Mouse (Mus musculus) limb, embryonic 13.5 days (tissue): ENCODE measurements around the gene Mpc2. TPM values are rescaled to one million over a fixed set of nuclear protein-coding genes. Genes with fewer than 3 reads are reported as not detected.

ENCODE experiments used
- ATAC-seq: fragments of 200-750 bp; cut with Nextera tagmentation; 2 replicates; pipeline ENCODE4 v1.8.0; 2017; ENCODE audit warnings: low read depth, moderate number of reproducible peaks, moderate TSS enrichment; ENCODE audit not compliant: low FRiP score
- H3K27ac ChIP-seq: fragments of 300-500 bp; sonication (generic); 2 replicates; pipeline ENCODE4 v1.5.1; 2015; ENCODE audit warnings: inconsistent platforms, mild to moderate bottlenecking, moderate library complexity
- H3K27me3 ChIP-seq: fragments of 300-500 bp; sonication (generic); 2 replicates; pipeline ENCODE4 v1.6.1; 2015; ENCODE audit warnings: mild to moderate bottlenecking, inconsistent platforms
- H3K36me3 ChIP-seq: fragments of 300-500 bp; sonication (generic); 2 replicates; pipeline ENCODE4 v1.6.1; 2015; ENCODE audit warnings: inconsistent platforms, mild to moderate bottlenecking, moderate library complexity
- H3K4me1 ChIP-seq: fragments of 300-500 bp; sonication (generic); 2 replicates; pipeline ENCODE4 v1.6.1; 2015; ENCODE audit warnings: inconsistent platforms
- H3K4me2 ChIP-seq: fragments of 300-500 bp; sonication (generic); replicated peaks from 2 replicates; pipeline ENCODE4 v1.6.1; 2015; ENCODE audit warnings: inconsistent platforms, mild to moderate bottlenecking, moderate library complexity
- H3K4me3 ChIP-seq: fragments of 300-500 bp; sonication (generic); 2 replicates; pipeline ENCODE4 v1.5.1; 2015; ENCODE audit warnings: moderate library complexity, mild to moderate bottlenecking, inconsistent platforms
- H3K9ac ChIP-seq: fragments of 300-500 bp; sonication (generic); 2 replicates; pipeline ENCODE4 v1.6.1; 2015; ENCODE audit warnings: mild to moderate bottlenecking, inconsistent platforms
- H3K9me3 ChIP-seq: fragments of 300-500 bp; sonication (generic); 2 replicates; pipeline ENCODE4 v1.6.1; 2016; ENCODE audit warnings: inconsistent platforms
- WGBS: fragments of 180-500 bp; shearing (Covaris S2); methylation state at CpG from one replicate; pipeline ENCODE4 v1.1.7; 2015; 5-methylcytosine and 5-hydroxymethylcytosine counted together
- polyA plus RNA-seq: library from polyadenylated mRNA; unstranded; fragments of >200 nt; fragmentation: Nextera tagmentation; extraction: Ambion mirVana; gene quantifications from 2 replicates; pipeline ENCODE4 v1.2.1, GENCODE M21; 2015

The Mpc2 gene
- 139 and 149 TPM in 2 replicates for polyA plus RNA-seq

GRCm38 (mm10) chr1:165460360-165460800 lies at the start of gene Mpc2, which contains the start of gene Dcaf6:
Gene Mpc2, plus strand, starts transcription at chr1:165460637.
Gene Dcaf6, minus strand, starts transcription at chr1:165460475.
- Histone ChIP-seq H3K27ac (peak within 1 kb of the TSS; percentile 94), H3K4me1 (peaks cover 18% of the 10 kb centered on the region), H3K4me3 (peak within 1 kb of the TSS; percentile 93), H3K9ac (peak within 1 kb of the TSS; percentile 85), H3K27me3 (no peaks in the 10 kb centered on the region), H3K4me2 (peak within 1 kb of the TSS; percentile 82), H3K9me3 (no peaks in the 10 kb centered on the region), H3K36me3 (no peaks in the 10 kb centered on the region)
- WGBS: under 1% methylated on average over 36 of the region's 37 CpGs
- ATAC-seq: peak; percentile 93

DNA sequence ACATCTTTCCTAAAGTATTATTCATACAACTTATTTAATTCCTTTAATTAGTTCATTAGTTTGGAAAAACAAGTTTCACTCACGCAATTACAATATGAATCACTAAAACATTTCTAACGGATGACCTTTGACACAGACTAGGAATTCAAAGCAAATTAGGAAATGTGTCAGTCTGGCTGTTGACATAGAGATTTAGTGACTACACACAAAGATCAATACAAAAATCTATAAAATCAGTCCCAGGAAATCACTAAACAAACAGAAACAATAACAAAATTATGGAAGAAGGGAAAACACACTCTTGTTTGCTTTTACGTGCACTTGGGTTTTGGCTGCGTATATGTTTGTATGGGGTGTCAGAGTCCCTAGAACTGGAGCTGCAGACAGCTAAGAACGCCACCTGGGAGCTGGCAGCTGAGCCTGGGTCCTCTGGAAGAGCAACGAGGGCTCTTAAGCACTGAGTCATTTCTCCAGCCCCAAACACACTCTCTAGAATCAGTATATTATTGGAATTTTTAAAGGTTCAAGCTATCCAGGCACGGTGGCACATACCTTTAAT lies 39.0 kb upstream of the Mpc2 start:
- Histone ChIP-seq H3K27ac (no peak overlapping the region), H3K4me1 (no peaks in the 10 kb centered on the region), H3K36me3 (peaks cover 2% of the 10 kb centered on the region), H3K4me3 (no peak overlapping the region), H3K4me2 (no peak overlapping the region), H3K27me3 (no peaks in the 10 kb centered on the region), H3K9ac (no peak overlapping the region), H3K9me3 (no peaks in the 10 kb centered on the region)
- 45% methylated on average over 7 of the region's 7 CpGs for WGBS
- no peak for ATAC-seq

DNA sequence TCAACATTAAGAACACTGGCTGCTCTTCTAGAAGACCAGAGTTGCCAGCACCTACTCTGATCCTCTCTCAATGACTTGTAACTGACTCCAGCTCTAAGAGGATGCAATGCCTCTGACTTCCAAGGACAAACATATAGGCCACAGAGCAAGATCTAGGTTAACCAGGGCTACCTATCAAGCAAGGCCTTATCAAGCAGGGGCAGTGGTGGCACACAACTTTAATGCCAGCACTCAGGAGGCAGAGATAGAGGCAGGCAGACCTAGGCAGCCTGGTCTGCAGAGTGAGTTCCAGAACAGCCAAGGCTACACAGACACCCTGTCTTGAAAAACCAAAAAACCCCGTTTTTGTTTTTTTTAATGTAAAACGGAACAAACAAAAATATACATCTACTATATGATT lies 34.2 kb upstream of the Mpc2 start:
- Histone ChIP-seq H3K36me3 (peaks cover 2% of the 10 kb centered on the region), H3K4me3 (no peak overlapping the region), H3K4me2 (no peak overlapping the region), H3K9ac (no peak overlapping the region), H3K27me3 (no peaks in the 10 kb centered on the region), H3K27ac (no peak overlapping the region), H3K9me3 (no peaks in the 10 kb centered on the region), H3K4me1 (no peaks in the 10 kb centered on the region)
- no peak for ATAC-seq
- 89% methylated on average over 2 of the region's 2 CpGs for WGBS

GRCm38 (mm10) chr1:165432883-165433282 lies 27.6 kb upstream of the Mpc2 start:
- H3K4me1 ChIP-seq: no peaks in the 10 kb centered on the region
- H3K4me3 ChIP-seq: no peak overlapping the region
- 85% methylated on average over 1 of the region's 1 CpGs for WGBS
- no peaks in the 10 kb centered on the region for H3K36me3 ChIP-seq
- ATAC-seq: no peak
- H3K27ac ChIP-seq: no peak overlapping the region
- peaks cover 5% of the 10 kb centered on the region; the same call in 1 of the 2 replicates for H3K9me3 ChIP-seq
- no peaks in the 10 kb centered on the region for H3K27me3 ChIP-seq
- H3K4me2 ChIP-seq: no peak overlapping the region
- no peak overlapping the region for H3K9ac ChIP-seq

GRCm38 (mm10) chr1:165438289-165439021 lies 22.0 kb upstream of the Mpc2 start:
- 86% methylated on average over 1 of the region's 1 CpGs for WGBS
- peaks cover 5% of the 10 kb centered on the region; the same call in 1 of the 2 replicates for H3K9me3 ChIP-seq

GRCm38 (mm10) chr1:165440788-165441187 lies 19.6 kb upstream of the Mpc2 start:
- H3K4me2 ChIP-seq: no peak overlapping the region
- ATAC-seq: no peak

More at GRCm38 (mm10) chr1:165438289-165439021, 22.0 kb upstream of the Mpc2 start:
- H3K9ac ChIP-seq: no peak overlapping the region
- H3K4me1 ChIP-seq: no peaks in the 10 kb centered on the region
- H3K4me3 ChIP-seq: no peak overlapping the region
- ATAC-seq: no peak
- no peak overlapping the region for H3K4me2 ChIP-seq
- no peak overlapping the region for H3K27ac ChIP-seq
- no peaks in the 10 kb centered on the region for H3K27me3 ChIP-seq
- no peaks in the 10 kb centered on the region for H3K36me3 ChIP-seq

GRCm38 (mm10) chr1:165441201-165441600 lies 19.2 kb upstream of the Mpc2 start:
- no peak overlapping the region for H3K9ac ChIP-seq
- no peak overlapping the region for H3K4me2 ChIP-seq
- H3K9me3 ChIP-seq: no peaks in the 10 kb centered on the region; the same call in 1 of the 2 replicates
- ATAC-seq: no peak
- no peaks in the 10 kb centered on the region for H3K27me3 ChIP-seq
- H3K36me3 ChIP-seq: no peaks in the 10 kb centered on the region
- H3K4me1 ChIP-seq: no peaks in the 10 kb centered on the region
- H3K4me3 ChIP-seq: no peak overlapping the region
- no peak overlapping the region for H3K27ac ChIP-seq

More at GRCm38 (mm10) chr1:165440788-165441187, 19.6 kb upstream of the Mpc2 start:
- Histone ChIP-seq H3K27ac (no peak overlapping the region), H3K4me3 (no peak overlapping the region), H3K27me3 (no peaks in the 10 kb centered on the region), H3K4me1 (no peaks in the 10 kb centered on the region), H3K36me3 (no peaks in the 10 kb centered on the region), H3K9ac (no peak overlapping the region), H3K9me3 (peaks cover 1% of the 10 kb centered on the region; the same call in 1 of the 2 replicates)
- WGBS: 61% methylated on average over 3 of the region's 3 CpGs

GRCm38 (mm10) chr1:165441719-165442118 lies 18.7 kb upstream of the Mpc2 start:
- Histone ChIP-seq H3K27me3 (no peaks in the 10 kb centered on the region), H3K4me2 (no peak overlapping the region), H3K4me1 (no peaks in the 10 kb centered on the region), H3K27ac (no peak overlapping the region), H3K9ac (no peak overlapping the region), H3K9me3 (no peaks in the 10 kb centered on the region), H3K4me3 (no peak overlapping the region), H3K36me3 (no peaks in the 10 kb centered on the region)
- no peak; the same call in 1 of the 2 replicates for ATAC-seq
- WGBS: 80% methylated on average over 3 of the region's 3 CpGs

GRCm38 (mm10) chr1:165459041-165459502 lies 1.4 kb upstream of the Mpc2 start:
- Histone ChIP-seq H3K9me3 (no peaks in the 10 kb centered on the region), H3K4me3 (peak overlapping the region; percentile 93), H3K9ac (peak overlapping the region; percentile 85), H3K27ac (no peak overlapping the region), H3K4me2 (peak overlapping the region; percentile 80), H3K36me3 (peaks cover 3% of the 10 kb centered on the region; the same call in 1 of the 2 replicates), H3K27me3 (no peaks in the 10 kb centered on the region), H3K4me1 (peaks cover 18% of the 10 kb centered on the region)
- no peak for ATAC-seq
- 20% methylated on average over 7 of the region's 7 CpGs for WGBS

GRCm38 (mm10) chr1:165459503-165460181 lies 795 bp upstream of the Mpc2 start:
- Histone ChIP-seq H3K4me1 (peaks cover 18% of the 10 kb centered on the region), H3K27me3 (no peaks in the 10 kb centered on the region), H3K36me3 (no peaks in the 10 kb centered on the region), H3K27ac (peak overlapping the region; percentile 94), H3K4me2 (peak overlapping the region; percentile 80), H3K4me3 (peak overlapping the region; percentile 93), H3K9me3 (no peaks in the 10 kb centered on the region), H3K9ac (peak overlapping the region; percentile 85)
- peak; percentile 0; the same call in 1 of the 2 replicates for ATAC-seq
- WGBS: under 1% methylated on average over 60 of the region's 60 CpGs

DNA sequence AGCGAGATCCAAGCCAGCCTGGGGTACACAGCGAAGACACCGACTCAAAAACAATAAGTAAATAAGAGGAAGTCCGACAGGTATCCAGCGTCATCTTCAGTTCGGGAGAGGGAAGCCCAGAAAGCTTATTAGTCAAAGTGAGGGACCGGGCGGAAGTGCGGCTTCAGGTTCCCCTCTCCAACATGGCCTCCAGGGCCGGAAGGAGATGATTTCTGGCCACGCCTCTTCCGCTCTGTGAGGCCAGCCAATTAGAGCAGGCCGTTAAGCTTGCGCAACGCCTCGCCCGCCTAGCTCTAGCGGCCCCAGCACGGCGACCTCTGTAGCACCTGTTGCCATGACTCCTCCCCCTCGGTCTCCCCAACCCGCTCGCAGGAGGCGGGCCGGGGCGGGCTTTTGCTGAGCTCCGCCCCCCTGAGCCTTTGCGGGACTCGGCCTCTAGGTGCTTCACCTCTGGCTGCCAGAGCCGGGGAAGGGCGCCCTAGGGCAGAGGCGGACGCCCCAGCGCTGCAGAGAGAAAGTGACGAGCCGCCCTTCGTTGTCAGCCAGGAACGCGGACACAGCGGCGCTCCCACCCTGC lies 452 bp downstream of the Mpc2 start:
- H3K4me2 ChIP-seq: peak overlapping the region; percentile 82
- peak overlapping the region; percentile 94 for H3K27ac ChIP-seq
- peak overlapping the region; percentile 74 for H3K9ac ChIP-seq
- no peaks in the 10 kb centered on the region for H3K9me3 ChIP-seq
- peaks cover 18% of the 10 kb centered on the region for H3K4me1 ChIP-seq
- no peaks in the 10 kb centered on the region for H3K27me3 ChIP-seq
- H3K4me3 ChIP-seq: peak overlapping the region; percentile 93
- H3K36me3 ChIP-seq: no peaks in the 10 kb centered on the region
- under 1% methylated on average over 41 of the region's 41 CpGs for WGBS
- peak; percentile 98 for ATAC-seq
